Mouse (Mus musculus): ENCODE measurements around the gene Hoxa6. TPM values are rescaled to one million over a fixed set of nuclear protein-coding genes. Genes with fewer than 3 reads are reported as not detected.
A peak's percentile ranks its signal among the peaks of the same experiment; 100 is the strongest.

The Hoxa6 gene
- total RNA-seq, 1 experiment from 2014 or later: 3.7 TPM

DNA sequence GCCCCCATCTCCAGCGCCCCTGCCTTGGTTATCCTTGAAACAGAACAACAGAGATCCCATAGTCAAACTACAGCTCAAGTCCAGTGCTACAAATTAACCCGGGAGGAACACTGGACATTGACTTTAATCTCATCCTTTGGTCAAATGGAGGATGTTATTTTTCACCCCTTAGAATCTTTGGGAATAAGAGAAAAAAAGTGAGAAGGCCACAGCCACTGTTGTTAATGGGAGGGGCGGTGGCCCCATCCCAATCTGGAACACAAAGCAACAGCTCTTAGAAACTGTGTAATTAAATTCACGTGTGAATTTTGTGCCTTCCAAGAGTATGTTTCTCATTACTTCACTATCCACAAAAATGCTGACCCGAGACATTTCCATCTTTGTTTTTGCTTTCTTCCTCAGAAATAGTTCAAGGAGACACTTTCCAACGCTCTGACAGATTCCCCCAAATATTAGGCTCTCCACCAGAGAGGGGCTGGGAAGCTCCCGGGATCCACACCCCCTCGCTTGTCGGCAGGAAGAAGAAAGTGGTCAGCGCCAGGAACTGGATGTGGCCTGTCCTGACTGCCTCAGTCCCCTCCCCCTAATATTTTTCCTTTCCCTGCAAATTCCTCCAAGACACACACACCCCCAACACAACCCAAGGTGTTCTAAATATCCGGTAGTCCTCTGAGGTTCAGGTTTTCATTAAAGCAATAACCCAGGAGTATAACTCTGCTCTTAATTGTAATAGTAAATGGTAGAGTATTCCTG lies 19.1 kb upstream of the Hoxa6 start:
- no peak for DNase-seq

DNA sequence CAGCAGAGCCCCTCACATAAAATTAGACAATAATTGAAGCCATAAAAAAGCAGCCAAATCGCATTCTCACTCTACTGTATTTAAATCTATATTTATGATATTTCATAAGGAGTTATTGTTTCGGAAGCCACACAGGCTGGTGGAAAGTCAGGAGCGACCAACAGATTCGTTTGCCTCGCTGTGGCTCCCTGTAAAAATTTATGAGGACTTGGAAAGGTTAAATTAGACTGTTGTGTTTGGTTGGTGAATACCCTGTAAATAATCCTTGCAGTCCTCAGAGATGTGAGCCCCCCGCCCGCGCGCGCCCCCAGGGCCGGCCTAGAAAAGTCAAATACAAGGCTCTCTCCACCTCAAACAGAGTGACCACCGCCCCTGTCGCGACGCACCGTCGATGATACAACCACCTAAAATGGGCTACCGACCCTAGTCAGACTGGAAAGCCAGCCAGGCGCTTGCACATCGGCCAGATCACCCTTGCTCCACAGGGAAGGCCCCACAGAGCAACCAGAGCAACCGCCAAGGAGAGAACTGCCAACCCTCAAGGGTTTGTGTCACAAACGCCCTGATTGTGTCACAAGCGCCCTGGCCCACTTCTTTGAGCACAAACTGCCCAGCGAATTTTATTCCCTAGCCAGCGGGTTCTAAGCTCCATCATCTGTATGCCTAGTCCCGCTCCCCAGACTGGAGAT lies 18.2 kb upstream of the Hoxa6 start:
- peak; percentile 73 for DNase-seq

DNA sequence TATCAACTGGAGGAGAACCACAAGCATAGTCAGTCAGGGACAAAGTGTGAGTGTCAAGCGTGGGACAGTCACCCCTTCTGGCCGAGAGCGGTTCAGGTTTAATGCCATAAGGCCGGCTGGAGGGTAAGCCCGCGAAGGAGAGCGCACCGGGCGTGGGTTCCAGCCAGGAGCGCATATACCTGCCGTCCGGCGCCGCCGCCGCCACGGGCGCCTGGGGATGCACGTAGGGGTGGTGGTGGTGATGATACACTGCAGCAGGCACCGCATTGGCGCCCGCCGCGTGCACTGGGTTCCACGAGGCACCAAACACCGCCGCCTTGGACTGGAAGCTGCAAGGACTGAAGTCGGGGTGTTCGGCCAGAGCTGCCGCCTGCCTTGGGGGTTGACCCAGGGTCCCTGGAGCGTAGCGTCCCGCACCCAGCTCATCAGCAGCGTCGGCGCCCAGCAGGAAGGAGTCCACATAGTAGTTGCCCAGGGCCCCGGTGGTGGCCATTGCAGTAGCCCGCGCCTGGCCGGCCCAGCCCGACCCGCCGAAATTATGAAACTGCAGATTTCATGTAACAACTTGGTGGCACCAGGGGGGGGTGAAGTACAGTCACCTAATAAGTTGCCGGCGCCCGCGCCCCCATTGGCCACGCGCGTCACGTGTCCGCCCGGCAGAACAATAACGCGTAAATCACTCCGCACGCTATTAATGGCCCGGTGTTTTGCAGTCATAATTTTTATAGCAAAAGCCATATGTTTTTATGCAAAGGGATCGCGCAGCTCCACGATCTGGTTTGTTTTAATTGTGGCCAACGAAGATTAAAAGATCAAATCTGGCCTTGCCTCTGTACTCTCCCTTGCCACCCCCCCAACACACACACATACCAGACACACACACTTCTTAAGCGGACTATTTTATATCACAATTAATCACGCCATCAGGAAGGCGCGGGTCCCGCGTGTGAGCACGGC lies 17.4 kb upstream of the Hoxa6 start:
- peak; percentile 78 for DNase-seq

DNA sequence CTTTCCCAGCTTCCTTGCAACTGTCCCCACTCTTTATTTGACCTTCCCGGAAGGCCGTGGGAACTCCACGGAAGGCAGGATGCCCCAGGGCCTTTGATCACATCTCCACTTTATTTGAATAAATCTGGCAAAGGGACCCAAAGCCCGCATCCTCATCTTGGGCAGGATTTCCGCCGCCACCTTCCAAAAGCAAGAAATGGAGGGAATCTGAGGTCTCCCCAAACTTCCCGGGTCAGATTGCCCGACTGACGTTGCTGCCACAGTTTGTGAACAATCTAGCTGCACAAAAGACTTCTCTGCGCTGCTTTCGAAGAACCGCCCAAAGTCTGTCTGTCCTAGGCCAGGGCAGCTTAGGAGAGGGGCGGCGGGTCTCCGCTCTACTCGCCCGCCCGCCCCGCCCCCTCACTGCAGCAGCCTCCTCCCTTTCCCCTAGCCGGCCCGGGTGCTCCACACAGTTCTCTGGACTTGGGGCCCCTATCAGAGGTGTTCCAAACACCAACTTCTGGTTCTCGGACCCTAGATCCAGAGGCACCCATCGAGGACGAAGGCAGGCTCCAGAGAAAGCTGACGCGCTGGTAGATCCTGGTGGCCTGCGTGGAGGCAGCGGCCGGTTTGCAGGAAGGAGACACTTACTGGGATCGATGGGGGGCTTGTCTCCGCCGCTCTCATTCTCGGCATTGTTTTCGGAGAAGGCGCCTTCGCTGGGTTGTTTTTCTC lies 16.5 kb upstream of the Hoxa6 start:
- no peak for DNase-seq

DNA sequence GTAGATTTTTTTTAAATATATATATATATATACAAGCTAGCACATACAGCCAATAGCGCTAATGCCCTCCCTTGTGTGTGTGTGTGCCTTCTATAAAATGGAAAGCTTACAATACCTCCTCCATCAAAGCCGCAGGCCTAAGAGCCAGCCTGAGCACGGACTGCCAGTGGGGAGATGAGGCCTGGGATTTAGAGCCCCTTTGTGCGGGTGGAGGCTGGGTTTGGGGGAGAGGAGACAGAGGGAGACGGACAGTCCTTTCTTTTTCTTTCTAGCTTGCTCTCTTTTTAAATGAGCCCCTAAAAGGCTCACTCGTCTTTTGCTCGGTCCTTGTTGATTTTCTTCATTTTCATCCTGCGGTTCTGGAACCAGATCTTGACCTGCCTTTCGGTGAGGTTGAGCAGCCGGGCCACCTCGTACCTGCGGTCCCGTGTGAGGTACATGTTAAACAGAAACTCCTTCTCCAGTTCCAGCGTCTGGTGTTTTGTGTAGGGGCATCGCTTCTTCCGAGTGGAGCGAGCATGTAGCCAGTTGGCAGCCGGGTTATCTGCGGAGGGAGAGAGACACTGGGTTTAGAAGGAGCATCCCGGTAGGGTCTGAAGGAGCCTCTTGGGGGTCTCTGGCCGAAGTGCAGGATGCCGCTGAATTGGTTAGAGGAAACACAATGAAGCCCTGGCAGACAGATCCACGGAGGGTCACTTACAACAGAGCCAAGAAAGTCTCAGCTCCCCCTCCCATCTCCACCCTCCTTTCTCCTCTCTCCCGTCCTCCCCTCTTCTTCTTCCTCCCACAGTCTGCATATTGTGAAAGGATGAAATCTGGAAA lies 15.6 kb upstream of the Hoxa6 start:
- DNase-seq: no peak

DNA sequence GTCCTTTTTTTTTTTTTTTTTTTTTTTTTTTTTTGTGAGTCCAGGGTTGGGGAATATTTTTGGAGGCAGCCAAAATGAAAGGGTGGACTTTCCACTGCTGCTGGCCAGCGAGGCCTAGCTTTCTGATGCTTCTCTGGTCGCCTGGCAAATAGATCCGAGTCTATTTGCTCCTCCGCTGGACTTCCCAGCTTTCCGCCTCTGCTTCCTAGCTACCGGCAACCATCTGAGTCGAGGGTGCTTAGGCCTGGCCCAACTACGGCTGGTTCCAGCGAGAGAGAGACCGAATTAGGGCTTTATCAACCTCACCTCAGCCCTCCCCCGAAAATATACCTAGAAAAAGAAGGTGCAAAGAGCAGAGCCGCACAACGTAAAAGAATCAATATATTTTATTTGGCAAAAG lies 14.2 kb upstream of the Hoxa6 start:
- no peak for DNase-seq

DNA sequence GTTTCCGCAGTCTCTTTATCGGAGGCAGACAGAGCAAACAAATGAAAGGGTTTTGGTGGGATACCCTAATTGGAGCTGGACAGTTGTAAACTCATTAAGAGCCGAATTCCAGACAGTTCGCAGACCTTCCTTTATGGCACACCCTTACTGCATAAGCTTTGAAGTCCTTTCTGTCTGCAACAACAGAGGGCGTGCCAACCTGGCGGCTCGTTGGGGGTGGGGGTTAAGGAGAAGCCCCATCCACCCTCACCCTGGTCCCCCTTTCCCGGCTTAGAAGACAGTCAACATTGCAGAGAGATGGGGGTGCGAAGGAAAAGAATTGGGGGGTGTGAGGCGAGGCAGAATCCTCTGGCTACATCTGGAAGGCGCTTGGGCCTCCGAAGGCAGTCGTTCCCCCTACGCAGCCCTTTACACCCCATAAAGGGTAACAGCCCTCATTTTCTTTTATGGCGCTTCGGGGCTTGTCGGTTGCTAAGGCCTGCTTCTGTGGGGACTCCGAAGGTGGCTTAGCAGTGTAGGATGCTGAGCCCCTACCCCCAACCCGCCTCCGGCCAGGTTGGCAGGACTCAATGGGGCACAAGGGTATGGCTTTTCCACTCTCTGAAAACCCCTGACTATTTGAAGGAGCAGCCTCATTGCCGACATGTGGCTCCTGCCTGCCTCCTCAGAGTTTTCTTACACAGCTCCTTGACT lies 13.6 kb upstream of the Hoxa6 start:
- DNase-seq: no peak

DNA sequence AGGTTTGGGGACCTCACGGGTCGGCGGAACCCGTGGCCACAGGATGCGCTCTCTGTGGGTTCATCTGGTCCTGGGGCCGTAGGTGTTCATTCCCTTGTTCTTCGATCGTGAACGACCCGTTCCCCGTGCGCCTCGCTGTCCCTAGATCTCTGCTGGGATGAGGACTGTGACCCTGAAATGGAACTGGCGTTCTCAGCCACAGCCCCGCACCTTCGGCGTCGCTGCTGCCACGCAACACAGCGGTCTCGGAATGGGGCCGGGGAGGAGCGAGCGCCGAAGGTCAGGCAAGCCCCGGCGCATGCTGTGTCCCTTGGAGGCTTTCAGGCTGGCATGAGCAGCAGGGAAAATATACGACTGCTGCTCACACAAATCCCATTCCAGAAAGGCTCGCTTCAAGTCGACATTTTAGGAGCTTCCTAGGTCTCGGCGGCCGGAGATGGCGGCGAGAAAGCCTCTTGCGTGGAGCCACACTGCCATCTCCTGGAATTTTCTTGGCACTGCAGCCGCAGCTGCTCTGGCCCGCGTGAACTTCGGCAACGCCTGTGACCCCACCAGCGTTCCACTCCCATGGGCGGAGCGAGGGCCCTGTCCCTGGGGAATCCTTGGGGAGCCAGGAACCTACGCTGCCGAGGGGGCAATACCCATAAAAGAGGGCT lies 12.9 kb upstream of the Hoxa6 start, which contains the start of gene Hoxa7:
Hoxa7 (minus strand) TSS at position 518 of the 656 bp plus-strand sequence.
- peak; percentile 93 for DNase-seq

DNA sequence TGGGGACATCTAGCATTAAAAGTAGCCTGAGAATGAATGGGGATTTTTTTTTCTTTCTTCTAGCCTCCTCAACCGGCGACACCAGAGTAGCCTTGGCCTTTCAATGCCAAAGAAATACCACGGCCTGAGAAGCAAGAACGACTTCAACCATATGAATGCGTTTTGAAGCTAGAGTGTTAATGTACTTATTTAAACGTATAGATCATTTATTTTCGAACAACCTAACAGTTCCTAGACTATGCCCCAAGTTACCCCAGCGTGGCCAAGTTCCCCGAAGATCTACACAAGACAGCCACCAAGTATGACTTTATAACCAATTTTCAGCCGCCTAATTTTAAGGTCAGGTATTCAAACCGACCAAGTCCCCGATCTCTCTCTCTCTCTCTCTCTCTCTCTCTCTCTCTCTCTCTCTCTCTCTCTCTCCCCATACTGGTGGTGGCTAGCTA lies 12.4 kb upstream of the Hoxa6 start:
- DNase-seq: no peak

DNA sequence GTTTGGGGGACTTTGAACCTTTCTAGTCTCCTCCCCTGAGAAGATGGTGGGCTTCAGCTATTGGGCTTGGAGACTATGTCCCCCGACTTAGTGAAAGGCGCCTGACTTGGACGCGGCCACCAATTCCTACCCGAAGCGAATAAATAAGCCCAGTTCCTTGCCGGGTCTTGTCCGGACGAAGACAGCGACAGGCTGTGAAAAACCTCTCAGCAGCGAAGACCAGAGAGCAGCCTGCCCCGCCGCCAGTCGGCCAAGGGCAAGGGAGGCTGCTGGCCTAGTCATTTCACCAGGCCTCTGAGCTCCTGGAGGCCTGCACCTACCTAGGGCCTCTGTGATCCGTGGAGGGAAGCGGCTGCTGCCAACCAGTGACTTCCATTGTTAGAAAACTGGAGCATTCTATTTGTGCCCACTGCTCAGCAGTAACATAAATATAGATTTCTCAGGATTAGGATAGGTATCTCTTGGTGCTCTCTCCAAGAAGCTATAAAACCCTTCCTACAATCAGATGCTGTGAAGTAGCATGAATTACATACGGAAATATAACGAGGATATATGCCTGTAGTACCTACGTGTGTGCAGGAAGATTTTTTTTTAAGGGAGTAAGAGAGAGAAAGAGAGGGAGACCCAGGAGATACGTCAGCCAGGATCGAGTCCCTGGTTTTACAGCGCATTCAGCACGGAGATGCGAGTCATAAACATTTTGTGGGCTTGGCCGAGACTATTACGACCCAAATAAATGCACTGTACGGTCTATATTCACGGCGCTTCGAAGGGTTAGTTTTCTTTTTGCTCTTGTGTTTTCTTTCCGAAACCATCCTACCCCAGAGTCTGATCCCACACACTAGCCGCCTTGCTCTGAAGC lies 11.7 kb upstream of the Hoxa6 start:
- DNase-seq: peak; percentile 57

DNA sequence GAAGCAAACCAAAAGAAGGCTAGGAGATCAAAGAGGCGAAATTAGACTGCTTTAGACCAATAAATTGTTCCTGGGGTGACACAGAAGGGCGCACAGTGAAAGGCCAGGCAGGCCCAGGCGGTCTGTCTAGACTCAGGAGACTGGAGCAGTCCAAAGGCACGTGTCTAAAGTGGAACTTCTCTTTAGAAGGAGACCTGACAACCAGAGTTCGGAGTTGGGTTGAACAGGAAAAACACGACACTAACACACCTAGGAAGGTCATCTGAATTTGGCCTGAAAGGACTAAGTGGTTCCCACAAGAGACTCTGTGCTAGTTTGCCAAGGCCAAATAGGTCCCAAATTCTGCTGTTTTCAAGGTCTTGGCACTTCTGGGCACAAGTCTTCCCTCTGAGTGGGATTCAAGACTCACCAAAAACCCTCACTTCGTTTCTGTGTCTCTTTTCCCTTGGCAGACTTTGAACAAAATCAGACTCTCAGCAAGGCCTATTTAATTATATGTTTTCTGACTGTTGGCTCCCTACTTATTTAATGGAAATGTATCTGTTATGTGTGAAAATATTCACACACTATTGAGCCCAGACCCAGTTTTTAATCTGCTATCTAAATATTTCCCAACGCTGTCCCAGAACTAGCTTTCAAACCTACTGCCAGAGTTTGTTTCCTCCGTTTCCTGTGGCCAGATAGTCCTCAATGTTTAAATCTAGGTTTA lies 10.9 kb upstream of the Hoxa6 start:
- no peak for DNase-seq

DNA sequence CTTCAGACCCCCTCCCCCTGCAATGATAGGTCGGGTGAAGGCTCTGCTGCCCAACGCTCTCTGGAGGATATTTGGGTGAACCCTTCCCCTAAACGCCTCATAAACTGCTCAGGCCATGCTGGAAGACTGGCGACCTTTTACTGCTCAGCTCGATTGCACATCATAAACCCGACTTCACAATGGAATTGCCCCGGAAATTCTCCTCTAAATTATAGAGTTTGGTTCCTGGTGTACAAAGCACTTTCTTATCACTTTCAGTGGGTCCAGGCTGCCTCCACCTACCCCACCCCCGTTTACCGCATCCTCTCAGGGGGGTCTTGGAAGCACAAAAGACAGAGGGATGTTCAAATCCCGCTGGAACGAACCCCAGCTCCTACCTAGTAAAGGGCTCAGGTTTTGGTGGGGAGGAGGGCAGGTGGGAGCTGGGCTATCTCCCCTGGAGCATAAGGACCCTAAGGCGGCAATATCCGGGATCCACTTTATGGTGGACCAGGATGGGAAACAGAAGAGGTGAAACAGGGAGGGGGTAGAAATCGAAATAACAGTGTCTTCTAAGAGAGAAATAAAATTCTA lies 10.2 kb upstream of the Hoxa6 start:
- no peak for DNase-seq

DNA sequence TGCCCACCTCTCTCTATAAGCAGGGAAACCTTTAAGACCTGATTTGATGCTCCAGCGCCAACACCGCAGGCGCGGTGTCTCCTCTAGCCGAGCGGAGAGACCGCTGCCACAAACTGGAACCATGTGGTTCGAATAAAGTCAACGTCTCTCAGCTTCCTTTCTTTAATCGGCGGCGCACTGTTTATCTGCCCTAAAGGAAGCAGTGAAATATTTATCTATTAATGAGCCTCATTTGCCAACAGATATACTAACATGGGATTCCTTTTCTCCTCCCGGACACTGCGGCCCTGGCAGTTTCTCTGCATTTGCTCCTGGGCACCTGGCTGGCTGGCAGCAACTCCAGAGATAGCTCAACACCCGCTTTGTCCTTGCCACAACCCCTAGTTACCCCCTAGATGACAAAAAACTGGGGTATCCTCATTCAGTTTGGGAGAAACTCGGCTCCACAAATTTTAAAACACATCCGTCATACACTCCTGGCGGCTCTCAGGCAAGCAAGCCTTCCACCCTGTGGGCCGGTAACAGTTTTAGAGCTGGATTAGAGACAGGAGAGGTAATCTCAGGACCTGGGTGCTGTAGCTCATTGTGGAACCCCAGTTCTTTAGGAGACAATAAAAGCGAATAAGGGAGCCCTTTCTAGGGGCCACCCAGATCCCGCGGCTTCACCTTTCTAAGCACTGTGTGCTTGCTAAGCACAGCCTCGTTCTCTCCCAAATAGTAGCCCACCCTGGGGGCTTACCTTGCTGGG lies 9.5 kb upstream of the Hoxa6 start:
- DNase-seq: no peak

DNA sequence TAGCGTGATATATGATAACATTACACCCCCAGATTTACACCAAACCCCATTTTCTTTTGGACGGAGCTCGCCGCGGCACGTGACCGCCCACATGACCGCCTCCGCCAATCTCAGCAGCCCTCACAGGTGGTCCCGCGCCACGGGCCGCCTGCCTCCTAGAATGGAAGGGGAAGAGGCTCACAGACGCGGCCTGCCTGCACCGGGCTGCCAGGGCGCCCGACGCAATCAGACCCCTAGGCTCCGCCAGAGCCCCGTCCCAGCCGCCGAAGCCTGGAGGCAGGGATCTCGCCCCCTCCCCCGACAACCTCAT lies 8.9 kb upstream of the Hoxa6 start:
- DNase-seq: peak; percentile 92

DNA sequence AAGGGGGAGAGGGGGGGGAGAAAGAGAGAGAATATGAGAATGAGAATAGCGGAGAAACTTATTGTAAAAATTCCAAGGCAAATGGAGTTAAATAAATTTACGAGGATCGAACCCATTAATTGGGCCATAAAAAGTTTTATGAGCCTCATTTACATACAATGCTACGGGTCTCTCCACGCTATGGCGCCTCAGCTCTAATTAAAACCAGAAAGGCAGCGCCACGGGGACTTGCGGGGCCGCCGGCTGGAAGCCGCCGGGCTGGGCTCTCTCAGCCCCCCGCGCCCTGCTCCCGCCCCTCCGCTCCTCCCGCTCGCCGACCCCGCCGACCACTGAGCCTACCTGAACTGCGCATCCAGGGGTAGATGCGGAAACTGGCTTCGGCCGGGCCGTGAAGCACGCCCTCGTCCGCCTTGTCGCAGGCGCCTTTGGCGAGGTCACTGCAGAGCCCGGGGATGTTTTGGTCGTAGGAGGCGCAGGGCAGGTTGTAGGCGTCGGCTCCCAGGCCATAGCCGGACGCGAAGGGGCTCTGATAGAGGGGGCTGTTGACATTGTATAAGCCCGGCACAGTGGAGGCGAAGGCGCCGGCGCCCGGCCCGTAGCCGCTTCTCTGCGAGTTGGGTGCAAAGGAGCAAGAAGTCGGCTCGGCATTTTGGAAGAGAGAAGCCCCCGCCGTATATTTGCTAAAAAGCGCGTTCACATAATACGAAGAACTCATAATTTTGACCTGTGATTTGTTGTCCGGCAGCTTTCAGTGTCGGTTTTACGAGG lies 8.4 kb upstream of the Hoxa6 start:
- peak; percentile 67 for DNase-seq

DNA sequence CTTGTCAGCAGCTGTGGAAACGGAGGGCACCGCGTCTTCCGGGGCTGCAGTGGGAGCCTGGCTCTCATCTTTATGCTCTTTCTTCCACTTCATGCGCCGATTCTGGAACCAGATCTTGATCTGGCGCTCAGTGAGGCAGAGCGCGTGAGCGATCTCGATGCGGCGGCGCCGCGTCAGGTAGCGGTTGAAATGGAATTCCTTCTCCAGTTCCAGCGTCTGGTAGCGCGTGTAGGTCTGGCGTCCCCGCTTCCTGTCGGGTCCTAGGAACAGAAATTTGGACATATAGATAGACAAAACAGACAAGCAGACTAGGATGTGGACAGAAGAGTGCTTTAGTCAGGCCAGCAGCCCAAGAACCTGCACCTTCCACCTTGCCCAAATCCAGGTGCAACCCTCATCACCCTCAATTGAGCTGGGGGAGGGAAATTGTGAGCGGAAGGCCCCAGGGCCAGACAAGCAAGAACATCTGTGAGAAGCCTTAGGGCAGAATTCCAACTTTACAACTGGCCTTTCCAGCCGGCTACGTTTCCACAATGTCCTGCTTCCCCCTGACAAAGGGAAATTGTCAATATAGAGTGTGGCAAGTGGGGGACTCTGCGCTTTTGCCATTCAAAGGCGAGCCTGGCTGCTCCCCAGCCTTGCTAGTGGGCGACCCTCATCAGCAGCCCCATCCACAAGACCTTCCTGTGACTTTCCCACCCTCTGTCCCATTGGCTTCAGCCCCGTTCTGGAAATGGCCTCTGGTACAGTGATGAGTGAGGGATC lies 7.4 kb upstream of the Hoxa6 start:
- DNase-seq: no peak

Data from adrenal gland, postnatal 14 days (tissue).